Mouse (Mus musculus) liver, postnatal 0 days (tissue): ENCODE results near the gene Tex14.

Experiments
- CTCF ChIP-seq: sonication (generic); IDR thresholded peaks from 2 replicates; pipeline ENCODE4 v1.5.1; 2016; ENCODE audit warnings: antibody characterized with exemption, low read depth
- EP300 ChIP-seq: IDR thresholded peaks from 2 replicates; pipeline ENCODE4 v1.6.1; 2016; ENCODE audit warnings: antibody characterized with exemption, low read depth, mild to moderate bottlenecking

DNA sequence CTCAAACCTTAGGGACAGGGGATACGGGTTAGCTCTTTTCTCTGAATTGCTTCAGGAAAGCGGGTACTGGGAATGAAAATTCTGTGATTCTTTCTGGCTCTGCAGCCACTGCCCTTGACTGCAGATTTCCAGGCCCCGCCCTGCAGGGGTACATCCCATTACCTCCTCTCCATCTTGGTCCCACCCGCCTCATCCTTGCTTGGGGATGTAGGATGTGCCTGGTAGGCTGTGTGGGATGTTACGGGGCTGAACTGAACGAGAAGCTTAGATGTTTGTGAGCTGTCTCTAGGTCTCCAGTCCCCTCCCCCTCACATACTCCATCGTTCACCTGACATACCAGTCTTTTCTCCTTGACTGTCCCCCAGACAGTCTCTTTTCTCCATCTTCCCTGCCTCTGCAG is 191.1 kb downstream of the Tex14 start:
- TF ChIP-seq EP300 (no peak), CTCF (no peak)
